ENCODE assay signal across 1 mouse cellular context in the genomic region with DNA sequence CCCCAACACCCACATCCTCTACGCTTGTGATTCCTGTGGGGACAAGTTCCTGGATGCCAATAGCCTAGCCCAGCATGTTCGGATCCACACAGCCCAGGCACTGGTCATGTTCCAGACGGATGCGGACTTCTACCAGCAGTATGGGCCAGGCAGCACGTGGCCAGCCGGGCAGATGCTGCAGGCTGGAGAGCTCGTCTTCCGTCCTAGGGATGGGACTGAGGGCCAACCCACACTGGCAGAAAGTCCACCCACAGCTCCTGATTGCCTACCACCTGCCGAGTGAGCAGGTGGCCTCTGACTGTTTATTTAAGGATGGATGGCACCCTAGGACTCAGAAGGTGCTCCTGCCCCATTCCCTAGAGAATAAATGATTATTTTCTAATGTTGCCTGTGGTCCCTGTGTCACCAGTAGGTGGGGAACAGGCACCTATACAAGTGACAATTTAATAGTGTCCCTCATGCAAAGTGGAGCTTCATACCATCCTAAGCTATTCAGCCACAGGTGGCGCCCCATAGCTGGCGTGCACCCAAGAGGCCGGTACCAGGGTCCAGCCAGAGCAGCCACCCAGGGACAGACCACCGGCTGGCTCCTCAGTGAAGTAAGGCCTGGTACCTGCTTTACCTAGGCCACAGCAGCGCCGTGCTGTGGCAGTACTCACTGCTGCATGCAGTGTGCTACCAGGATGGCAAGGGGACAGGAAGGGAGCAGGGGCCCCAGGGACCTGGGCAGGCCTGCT.
TF ChIP-seq lines count a peak whose summit lies in the region.

No protein-coding gene starts in this region.

TF ChIP-seq in myocyte, 11 proteins besides CTCF, POLR2A, EP300 and RAD21 (continued from another document):
- TF ChIP-seq MYOG (IDR thresholded peaks at IDR 0.05; ENCODE audit: control insufficient read depth in 1 of 3, insufficient read depth in 1 of 3, insufficient read length in 2 of 3, low read depth in 2 of 3) (peak in 2 of 3 experiments; percentile 17 to 19), POLR2AphosphoS2 (IDR thresholded peaks at IDR 0.05; ENCODE audit: insufficient read length, low read depth) (peak; percentile 24)
